ENCODE assay signal across 8 mouse cellular contexts in genomic region chr9:105282725-105283124, GRCm38 (mm10).
DNase-seq lines count a peak whose midpoint lies in the region; ATAC-seq lines count a peak whose summit lies in the region.

No protein-coding gene starts in this region.

- ATAC-seq in hematopoietic stem cell, adult 5-6 weeks (replicated peaks in 1 of 2; ENCODE audit: insufficient read depth in 1 of 2, low FRiP score in 2 of 2, low TSS enrichment in 1 of 2, low read depth in 1 of 2, poor library complexity in 2 of 2, severe bottlenecking in 2 of 2) = peak; percentile 62 to 69; a peak in 2 of 4 replicates

- DNase-seq in adrenal gland, adult (ENCODE audit: inconsistent age in 2 of 2, low spot score in 1 of 2) = peak; percentile 5 to 26
- no peak for DNase-seq in adrenal gland, adult 2 months
- peak; percentile 44 to 55 for DNase-seq in layer of hippocampus, postnatal 10 days (ENCODE audit: low spot score in 2 of 2)
- DNase-seq in layer of hippocampus, adult 9-11 months = no peak
- DNase-seq in ZHBTc4 (ENCODE audit: low read depth, low spot score) = peak; percentile 67
- DNase-seq in right cerebral cortex, postnatal 4 days = peak; percentile 68
- no peak for DNase-seq in Muller cell, postnatal 12 days (ENCODE audit: inconsistent ontology term)

Comparison
In these comparisons a context has a peak if more than half of its experiments do, and no peak if none do; other contexts are left out.
1. DNase-seq: peak in adrenal gland, adult (2 of 2), layer of hippocampus, postnatal 10 days (2 of 2), ZHBTc4 (single experiment) and right cerebral cortex, postnatal 4 days (single experiment); none in adrenal gland, adult 2 months (single experiment), layer of hippocampus, adult 9-11 months (single experiment) and Muller cell, postnatal 12 days (single experiment).